Mouse (Mus musculus) cerebellum, postnatal 25 days (tissue): ENCODE results near the gene Spata18.

Source experiments
- DNase-seq, 2 experiments: peaks; one replicate each; pipeline ENCODE4 v3.0.0; 2021; ENCODE audit warnings: mixed read lengths in 2 of 2

Spata18 gene

GRCm38 (mm10) chr5:73651061-73651854, at the start of gene Spata18:
Gene Spata18 (plus strand): TSS chr5:73651379.
- peak; percentile 23 for DNase-seq

GRCm38 (mm10) chr5:73602865-73603264, 48.3 kb upstream of the Spata18 start:
- no peak for DNase-seq

GRCm38 (mm10) chr5:73604542-73604941, 46.6 kb upstream of the Spata18 start:
- no peak for DNase-seq

GRCm38 (mm10) chr5:73604964-73605363, 46.2 kb upstream of the Spata18 start:
- no peak for DNase-seq

GRCm38 (mm10) chr5:73611071-73611470, 40.1 kb upstream of the Spata18 start:
- DNase-seq: no peak

GRCm38 (mm10) chr5:73613296-73613695, 37.9 kb upstream of the Spata18 start:
- DNase-seq: peak in 1 of 2 experiments; percentile 26

GRCm38 (mm10) chr5:73615211-73615610, 36.0 kb upstream of the Spata18 start:
- no peak for DNase-seq

GRCm38 (mm10) chr5:73618969-73619368, 32.2 kb upstream of the Spata18 start:
- DNase-seq: no peak

GRCm38 (mm10) chr5:73625505-73625904, 25.7 kb upstream of the Spata18 start:
- no peak for DNase-seq

- no peak for DNase-seq
Observed at GRCm38 (mm10) chr5:73626842-73627241, 24.3 kb upstream of the Spata18 start.

- DNase-seq: no peak
Observed at GRCm38 (mm10) chr5:73627559-73627958, 23.6 kb upstream of the Spata18 start.

- DNase-seq: no peak
Observed at GRCm38 (mm10) chr5:73627991-73628390, 23.2 kb upstream of the Spata18 start.

- DNase-seq: no peak
Observed at GRCm38 (mm10) chr5:73630141-73630540, 21.0 kb upstream of the Spata18 start.

- DNase-seq: no peak
Observed at GRCm38 (mm10) chr5:73631001-73631558, 20.1 kb upstream of the Spata18 start.

- DNase-seq: no peak
Observed at GRCm38 (mm10) chr5:73632291-73632690, 18.9 kb upstream of the Spata18 start, which contains the start of gene Lrrc66. Gene Lrrc66 (minus strand): TSS chr5:73632526.

- peak; percentile 73 to 86 for DNase-seq
Observed at GRCm38 (mm10) chr5:73633141-73633540, 18.0 kb upstream of the Spata18 start.

- no peak for DNase-seq
Observed at GRCm38 (mm10) chr5:73637337-73638107, 13.7 kb upstream of the Spata18 start.

GRCm38 (mm10) chr5:73641058-73641457, 10.1 kb upstream of the Spata18 start:
- no peak for DNase-seq

- DNase-seq: peak; percentile 29 to 57
Observed at GRCm38 (mm10) chr5:73642091-73642490, 9.1 kb upstream of the Spata18 start.

- peak; percentile 91 to 92 for DNase-seq
Observed at GRCm38 (mm10) chr5:73647261-73647900, 3.8 kb upstream of the Spata18 start, which contains the start of gene Sgcb. Gene Sgcb (minus strand): TSS chr5:73647790.

- peak; percentile 30 for DNase-seq
Observed at GRCm38 (mm10) chr5:73650365-73650964, 714 bp upstream of the Spata18 start.

GRCm38 (mm10) chr5:73651855-73652201, 649 bp downstream of the Spata18 start:
- peak in 1 of 2 experiments; percentile 13 for DNase-seq

- no peak for DNase-seq
Observed at GRCm38 (mm10) chr5:73666695-73667094, 15.5 kb downstream of the Spata18 start.
